Mouse (Mus musculus) liver, postnatal 0 days (tissue): ENCODE measurements at regions not wholly inside any gene's neighbourhood (a gene's known extent, or its start where the extent isn't known, plus 50 kb on each side); places are given as distances from the start of the nearest gene placed in this dataset.

Source experiments
- CTCF ChIP-seq: sonication (generic); IDR thresholded peaks from 2 replicates; pipeline ENCODE4 v1.5.1; 2016; ENCODE audit warnings: antibody characterized with exemption, low read depth
- EP300 ChIP-seq: IDR thresholded peaks from 2 replicates; pipeline ENCODE4 v1.6.1; 2016; ENCODE audit warnings: antibody characterized with exemption, low read depth, mild to moderate bottlenecking

GRCm38 (mm10) chr1:73715571-73715970 lies 408.7 kb downstream of the Tns1 start:
- TF ChIP-seq EP300, result no peak
- TF ChIP-seq CTCF, result no peak
